Mouse (Mus musculus) cerebral cortex, adult 2 months (tissue): ENCODE measurements around the gene Catsper4.

Experiments used
- WGBS: fragments of 180-500 bp; shearing (Covaris S2); methylation state at CpG from one replicate; pipeline ENCODE4 v1.1.7; 2018; 5-methylcytosine and 5-hydroxymethylcytosine counted together

Gene Catsper4

GRCm38 (mm10) chr4:134181112-134181511, 46.1 kb downstream of the Catsper4 start:
- WGBS, result 100% methylated on average over 1 of the region's 1 CpGs

DNA sequence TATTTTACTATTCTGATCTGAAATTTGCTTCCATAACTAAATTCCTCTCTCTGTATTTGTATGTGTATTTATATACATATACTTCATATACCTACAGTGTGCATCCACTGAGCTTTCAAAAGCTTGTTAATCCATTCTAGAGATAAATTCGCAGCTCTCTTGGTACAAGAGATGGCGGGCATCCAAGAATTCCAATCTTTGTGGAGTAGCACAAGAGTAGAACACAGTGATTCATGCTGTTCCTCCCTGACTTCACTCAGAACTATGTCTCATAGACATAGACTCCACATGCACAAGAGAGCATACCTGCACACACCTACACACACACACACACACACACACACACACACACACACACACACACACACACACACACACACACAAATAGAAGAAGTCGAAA, 54.8 kb downstream of the Catsper4 start:
- WGBS, result 44% methylated on average over 3 of the region's 3 CpGs

DNA sequence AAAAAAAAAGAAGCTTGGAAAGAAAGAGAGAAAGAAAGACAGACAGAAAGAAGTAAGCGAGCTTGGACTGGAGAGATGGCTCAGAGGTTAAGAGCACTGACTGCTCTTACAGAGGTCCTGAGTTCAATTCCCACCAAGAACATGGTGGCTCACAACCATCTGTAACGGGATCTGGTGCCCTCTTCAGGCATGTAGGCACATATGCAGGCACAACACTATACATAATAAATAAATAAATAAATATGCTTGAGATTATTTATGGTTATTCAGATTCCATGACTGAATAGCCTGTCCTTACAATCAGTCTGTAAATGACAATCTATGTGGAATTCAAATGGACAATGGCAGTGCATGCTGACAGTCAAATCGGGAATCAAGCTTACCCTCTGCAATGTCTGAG, 60.3 kb downstream of the Catsper4 start:
- WGBS, result 93% methylated on average over 3 of the region's 3 CpGs

DNA sequence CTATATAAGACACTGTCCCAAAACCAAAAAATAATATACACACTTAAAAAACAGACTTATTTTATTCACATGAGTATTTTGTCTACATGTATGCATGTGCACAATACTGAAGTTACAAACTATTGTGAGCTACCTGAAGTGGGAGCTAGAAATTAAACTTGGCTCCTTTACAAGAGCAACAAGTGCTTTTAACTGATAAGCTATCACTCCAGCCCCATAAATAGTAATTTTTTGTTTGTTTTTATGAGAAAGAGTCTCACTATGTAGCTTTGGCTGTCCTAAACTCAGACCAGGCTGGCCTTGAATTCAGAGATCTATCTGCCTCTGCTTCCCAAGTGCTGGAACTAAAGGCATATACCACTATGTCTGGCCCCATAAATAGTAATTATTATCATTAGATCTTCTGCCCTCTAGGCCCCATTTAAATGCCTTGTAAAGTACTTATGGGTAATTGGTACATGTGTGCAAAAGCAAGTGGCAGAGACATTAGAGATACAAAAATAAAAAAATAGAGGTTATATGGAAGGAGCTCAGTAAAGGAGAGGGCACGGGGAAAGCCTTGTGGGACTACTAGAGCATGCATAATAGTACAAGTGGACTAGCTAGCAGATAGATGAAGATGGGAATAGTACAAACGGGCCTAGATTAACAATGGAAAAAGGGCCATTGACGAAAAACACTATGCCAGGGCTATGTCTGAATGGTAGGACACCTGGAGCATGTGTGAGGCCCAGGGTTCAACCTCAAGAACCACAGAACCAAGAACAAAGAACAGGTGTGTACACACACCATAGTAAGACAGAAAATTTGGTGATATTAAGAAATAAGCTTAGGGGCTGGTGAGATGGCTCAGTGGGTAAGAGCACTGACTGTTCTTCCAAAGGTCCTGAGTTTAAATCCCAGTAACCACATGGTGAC, 61.4 kb downstream of the Catsper4 start:
- WGBS, result 89% methylated on average over 3 of the region's 3 CpGs

- 58% methylated on average over 6 of the region's 6 CpGs for WGBS
Measured at GRCm38 (mm10) chr4:134165024-134165423, 62.2 kb downstream of the Catsper4 start.

DNA sequence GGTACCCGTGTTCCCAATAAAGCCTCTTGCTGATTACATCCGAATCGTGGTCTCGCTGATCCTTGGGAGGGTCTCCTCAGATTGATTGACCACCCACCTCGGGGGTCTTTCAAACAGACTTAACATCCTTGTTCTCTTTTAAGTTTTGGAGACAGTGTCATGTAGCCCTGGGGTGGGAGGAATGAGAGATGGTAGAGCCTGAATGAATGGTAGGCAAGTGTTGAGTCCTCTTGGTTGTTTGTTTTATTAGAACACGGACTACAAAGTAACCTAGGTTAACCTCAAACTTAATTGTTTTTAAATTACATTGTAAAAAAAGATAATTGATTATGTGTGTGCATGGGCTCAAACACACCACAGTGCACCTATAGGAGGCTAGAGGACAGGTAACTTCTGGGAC, 62.6 kb downstream of the Catsper4 start:
- 84% methylated on average over 5 of the region's 6 CpGs for WGBS
